In the genomic region with DNA sequence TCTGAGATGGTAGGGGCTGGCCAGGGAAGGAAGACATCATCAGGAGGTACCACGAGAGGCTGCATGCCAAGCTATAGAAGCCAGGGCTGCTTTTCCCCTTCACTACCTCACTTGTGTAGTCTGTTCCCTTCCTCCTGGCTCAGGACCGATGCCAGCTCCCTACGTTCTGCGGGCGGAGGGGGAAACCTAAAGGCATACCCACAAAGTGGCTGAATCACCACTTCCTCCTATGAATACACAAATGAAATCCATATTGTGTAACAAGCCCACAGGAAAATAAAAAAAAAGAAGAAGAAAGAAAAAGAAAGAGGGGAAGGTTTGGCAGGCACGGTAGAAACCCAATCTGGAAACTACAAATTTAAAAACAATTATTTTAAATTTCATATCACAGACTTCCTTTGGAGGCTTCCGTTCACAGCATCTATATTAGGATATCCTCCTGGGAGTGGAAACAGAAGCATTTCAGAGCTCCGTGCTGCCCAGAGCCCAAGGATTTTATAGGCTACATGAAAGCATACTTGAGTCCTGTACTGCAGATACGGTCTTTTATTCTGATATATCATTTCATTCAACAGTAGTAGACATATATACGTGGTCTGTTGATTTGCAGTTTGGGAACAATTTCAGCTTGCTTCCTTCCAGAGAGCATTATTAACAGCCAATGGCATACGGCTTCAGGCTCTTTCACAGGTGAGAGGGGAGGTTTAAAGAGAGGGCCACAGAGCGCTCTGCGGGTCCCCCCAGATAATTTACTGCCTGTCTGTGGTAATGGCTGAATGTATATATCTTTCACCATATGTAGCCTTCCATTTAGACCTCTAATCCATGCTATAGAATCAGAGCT, we compare ENCODE assay signal across 9 mouse cellular contexts.
DNase-seq lines count a peak whose midpoint lies in the region; ATAC-seq and TF ChIP-seq lines count a peak whose summit lies in the region.
"Had no signal": no experiment of that assay in that cellular context is flagged by ENCODE, and none has a peak within 500 bp of the region (broad histone marks: within the 10 kb centered on the region; RNA-seq: fewer than 3 reads in every experiment).

No protein-coding gene starts in this region.

- DNase-seq in kidney, adult 2 months = no peak
- no peak for DNase-seq in kidney, adult 11 months
- peak; percentile 15 to 16 for DNase-seq in frontal cortex, postnatal 10 days (ENCODE audit: low spot score in 2 of 2)
- DNase-seq in left cerebral cortex, postnatal 25 days (ENCODE audit: low spot score in 2 of 2) = peak; percentile 35 to 84
- DNase-seq in ovary, postnatal 14 days (ENCODE audit: low spot score) = no peak
- DNase-seq in spleen, postnatal 10 days (ENCODE audit: low spot score in 2 of 2) = no peak
- DNase-seq in midbrain, postnatal 0 days (ENCODE audit: low spot score) = no peak

- WGBS in kidney, adult 2 months = 56% methylated on average over 13 of the region's 13 CpGs
- WGBS in neural tube, embryonic 12.5 days = 43% methylated on average over 13 of the region's 13 CpGs
- 56% methylated on average over 13 of the region's 13 CpGs for WGBS in midbrain, postnatal 0 days

- H3K27me3 ChIP-seq in kidney, adult 2 months (replicated peaks; ENCODE audit: control insufficient read depth, insufficient read depth, low read length) = no peaks in the 10 kb centered on the region
- peaks cover 39% of the 10 kb centered on the region for H3K27me3 ChIP-seq in neural tube, embryonic 12.5 days (replicated peaks)
- no peaks in the 10 kb centered on the region for H3K27me3 ChIP-seq in midbrain, postnatal 0 days (ENCODE audit: insufficient read depth, low read length)
- H3K27me3 ChIP-seq: stomach, embryonic 15.5 days had no signal

- H3K9ac ChIP-seq in neural tube, embryonic 12.5 days = no peak overlapping the region
- H3K9ac ChIP-seq in midbrain, postnatal 0 days (replicated peaks; ENCODE audit: low read length, poor library complexity, severe bottlenecking) = no peak overlapping the region
- H3K9ac ChIP-seq: stomach, embryonic 15.5 days had no signal

- H3K4me2 ChIP-seq in neural tube, embryonic 12.5 days (replicated peaks) = no peak overlapping the region
- no peak overlapping the region for H3K4me2 ChIP-seq in midbrain, postnatal 0 days (ENCODE audit: low read depth, low read length, poor library complexity, severe bottlenecking)
- H3K4me2 ChIP-seq: stomach, embryonic 15.5 days had no signal

- 0 out of 2 replicates have a peak overlapping the region, but pooled peaks have one; percentile 16 for H3K27ac ChIP-seq in kidney, adult 2 months (ENCODE audit: insufficient read depth, low read depth, low read length)
- no peak overlapping the region for H3K27ac ChIP-seq in neural tube, embryonic 12.5 days
- H3K27ac ChIP-seq in midbrain, postnatal 0 days (ENCODE audit: low read depth, low read length) = no peak overlapping the region
- H3K27ac ChIP-seq: stomach, embryonic 15.5 days had no signal

- no peaks in the 10 kb centered on the region for H3K36me3 ChIP-seq in kidney, adult 2 months (ENCODE audit: control insufficient read depth, insufficient read depth, low read length)
- no peaks in the 10 kb centered on the region for H3K36me3 ChIP-seq in neural tube, embryonic 12.5 days
- no peaks in the 10 kb centered on the region for H3K36me3 ChIP-seq in midbrain, postnatal 0 days (ENCODE audit: insufficient read depth, low read length)
- H3K36me3 ChIP-seq: stomach, embryonic 15.5 days had no signal

- ATAC-seq in neural tube, embryonic 12.5 days (ENCODE audit: low FRiP score, low read depth) = peak; percentile 60
- ATAC-seq in midbrain, postnatal 0 days (ENCODE audit: low FRiP score) = no peak

- no peaks in the 10 kb centered on the region for H3K9me3 ChIP-seq in neural tube, embryonic 12.5 days
- H3K9me3 ChIP-seq in midbrain, postnatal 0 days (ENCODE audit: low read length) = no peaks in the 10 kb centered on the region
- H3K9me3 ChIP-seq: stomach, embryonic 15.5 days had no signal

- no peak overlapping the region for H3K4me3 ChIP-seq in kidney, adult 2 months (ENCODE audit: insufficient read depth, low read depth, low read length)
- H3K4me3 ChIP-seq in neural tube, embryonic 12.5 days = no peak overlapping the region
- no peak overlapping the region for H3K4me3 ChIP-seq in midbrain, postnatal 0 days (ENCODE audit: low read depth, low read length)
- H3K4me3 ChIP-seq: stomach, embryonic 15.5 days had no signal

- TF ChIP-seq POLR2A in kidney, adult 2 months (IDR thresholded peaks at IDR 0.05; ENCODE audit: low read depth, low read length) = no peak

- intact Hi-C loops in left cerebral cortex, postnatal 25 days (cut with DNase I) = loop anchor here (5.0 kb wide), 1 partner anchor 219 kb away; no protein-coding TSS in a partner anchor

- TF ChIP-seq CTCF in kidney, adult 2 months (conservative IDR thresholded peaks at IDR 0.05; ENCODE audit: insufficient read depth, insufficient read length, low read depth, low read length) = no peak
- no peak for TF ChIP-seq CTCF in midbrain, postnatal 0 days (IDR thresholded peaks at IDR 0.05)

- H3K4me1 ChIP-seq in kidney, adult 2 months (ENCODE audit: control insufficient read depth, insufficient read depth, low read length) = no peaks in the 10 kb centered on the region; the same call in 1 of the 2 replicates
- peaks cover 16% of the 10 kb centered on the region for H3K4me1 ChIP-seq in neural tube, embryonic 12.5 days
- no peaks in the 10 kb centered on the region for H3K4me1 ChIP-seq in midbrain, postnatal 0 days (ENCODE audit: insufficient read depth, low read length)
- H3K4me1 ChIP-seq: stomach, embryonic 15.5 days had no signal

Comparison
In these comparisons a context has a peak if more than half of its experiments do, and no peak if none do; other contexts are left out.
1. DNase-seq: peak in frontal cortex, postnatal 10 days (2 of 2) and left cerebral cortex, postnatal 25 days (2 of 2); none in kidney, adult 2 months (single experiment), kidney, adult 11 months (single experiment), ovary, postnatal 14 days (single experiment), spleen, postnatal 10 days (0 of 2) and midbrain, postnatal 0 days (single experiment).